Mouse (Mus musculus): ENCODE measurements around the gene Nos1. TPM values are rescaled to one million over a fixed set of nuclear protein-coding genes. Genes with fewer than 3 reads are reported as not detected.

The Nos1 gene
- polyA plus RNA-seq, 1 experiment from 2014 or later, result 0.88 TPM

DNA sequence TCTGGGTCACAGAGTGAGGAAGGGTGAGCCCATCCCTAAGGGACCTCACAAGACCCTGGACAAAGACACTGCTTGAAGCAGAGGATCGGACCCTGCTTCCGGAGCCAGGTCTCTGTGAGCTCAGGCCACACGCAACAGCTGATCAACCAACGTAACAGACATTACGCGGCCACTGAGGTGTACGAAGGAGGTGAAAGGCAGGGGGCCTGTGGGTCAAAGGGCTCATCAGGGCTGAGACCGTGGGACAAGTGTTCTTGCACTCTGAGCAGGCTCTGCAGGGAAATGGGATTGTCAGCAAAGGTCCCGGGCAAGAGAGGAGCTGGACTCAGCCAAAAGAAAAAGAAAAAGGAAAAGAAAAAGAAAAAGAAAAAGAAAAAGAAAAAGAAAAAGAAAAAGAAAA, 186.1 kb downstream of the Nos1 start:
- H3K4me2 ChIP-seq (ENCODE audit: low read length), result no peak overlapping the region
- no peaks in the 10 kb centered on the region for H3K9me3 ChIP-seq (ENCODE audit: control insufficient read depth, low read length)
- no peak overlapping the region for H3K4me3 ChIP-seq (ENCODE audit: low read depth, low read length)
- H3K27ac ChIP-seq (ENCODE audit: low read depth), result peak overlapping the region; percentile 27; the same call in 1 of the 2 replicates
- no peaks in the 10 kb centered on the region for H3K36me3 ChIP-seq (ENCODE audit: control insufficient read depth, insufficient read depth, low read length)
- no peak overlapping the region for H3K9ac ChIP-seq (ENCODE audit: low read length)
- 76% methylated on average over 9 of the region's 9 CpGs for WGBS
- H3K27me3 ChIP-seq (replicated peaks; ENCODE audit: control insufficient read depth, insufficient read depth, low read length), result no peaks in the 10 kb centered on the region
- 0 out of 2 replicates have a peak, but pooled peaks cover 8% of the 10 kb centered on the region for H3K4me1 ChIP-seq (replicated peaks; ENCODE audit: control insufficient read depth, insufficient read depth, low read length)
- ATAC-seq (replicated peaks; ENCODE audit: low FRiP score, low TSS enrichment, low read depth) (no peak), DNase-seq (ENCODE audit: low spot score) (no peak)

DNA sequence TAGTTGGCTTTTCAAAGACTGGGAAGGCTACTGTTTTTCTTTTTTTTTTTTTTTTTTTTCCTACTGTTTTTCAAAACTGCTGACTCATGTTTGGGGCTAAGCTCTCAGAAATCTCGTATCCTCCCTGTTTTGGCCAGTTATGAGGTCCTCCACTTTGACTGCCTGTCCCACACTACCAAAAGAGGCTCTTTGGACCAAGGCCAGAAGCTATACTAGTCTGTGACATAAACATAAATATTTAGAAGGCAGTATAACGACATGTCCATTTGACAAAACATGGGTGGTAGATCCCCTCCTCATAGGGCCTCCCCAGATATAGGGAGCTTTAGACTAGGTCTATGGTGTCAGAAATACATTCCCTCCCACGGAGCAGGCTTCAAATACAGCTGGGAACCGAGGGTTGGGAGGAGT, 186.8 kb downstream of the Nos1 start:
- peak overlapping the region; percentile 36; the same call in 1 of the 2 replicates for H3K27ac ChIP-seq (ENCODE audit: low read depth)
- H3K36me3 ChIP-seq (ENCODE audit: control insufficient read depth, insufficient read depth, low read length), result no peaks in the 10 kb centered on the region
- DNase-seq (ENCODE audit: low spot score), result no peak
- peak; percentile 44; the same call in 1 of the 2 replicates for ATAC-seq (replicated peaks; ENCODE audit: low FRiP score, low TSS enrichment, low read depth)
- no peaks in the 10 kb centered on the region for H3K9me3 ChIP-seq (ENCODE audit: control insufficient read depth, low read length)
- no peak overlapping the region for H3K9ac ChIP-seq (ENCODE audit: low read length)
- no peak overlapping the region for H3K4me3 ChIP-seq (ENCODE audit: low read depth, low read length)
- H3K4me2 ChIP-seq (ENCODE audit: low read length), result no peak overlapping the region
- WGBS, result 31% methylated on average over 4 of the region's 4 CpGs
- no peaks in the 10 kb centered on the region for H3K27me3 ChIP-seq (replicated peaks; ENCODE audit: control insufficient read depth, insufficient read depth, low read length)
- H3K4me1 ChIP-seq (replicated peaks; ENCODE audit: control insufficient read depth, insufficient read depth, low read length), result 0 out of 2 replicates have a peak, but pooled peaks cover 8% of the 10 kb centered on the region

- Histone ChIP-seq H3K27me3 (replicated peaks; ENCODE audit: control insufficient read depth, insufficient read depth, low read length) (no peaks in the 10 kb centered on the region), H3K4me1 (replicated peaks; ENCODE audit: control insufficient read depth, insufficient read depth, low read length) (0 out of 2 replicates have a peak, but pooled peaks cover 2% of the 10 kb centered on the region), H3K27ac (ENCODE audit: low read depth) (no peak overlapping the region), H3K4me3 (ENCODE audit: low read depth, low read length) (no peak overlapping the region), H3K9ac (ENCODE audit: low read length) (no peak overlapping the region), H3K9me3 (ENCODE audit: control insufficient read depth, low read length) (no peaks in the 10 kb centered on the region), H3K4me2 (ENCODE audit: low read length) (no peak overlapping the region), H3K36me3 (ENCODE audit: control insufficient read depth, insufficient read depth, low read length) (no peaks in the 10 kb centered on the region)
- ATAC-seq (replicated peaks; ENCODE audit: low FRiP score, low TSS enrichment, low read depth) (no peak), DNase-seq (ENCODE audit: low spot score) (no peak)
- 89% methylated on average over 10 of the region's 10 CpGs for WGBS
These were observed 189.0 kb downstream of the Nos1 start for GRCm38 (mm10) chr5:117969681-117970427.

DNA sequence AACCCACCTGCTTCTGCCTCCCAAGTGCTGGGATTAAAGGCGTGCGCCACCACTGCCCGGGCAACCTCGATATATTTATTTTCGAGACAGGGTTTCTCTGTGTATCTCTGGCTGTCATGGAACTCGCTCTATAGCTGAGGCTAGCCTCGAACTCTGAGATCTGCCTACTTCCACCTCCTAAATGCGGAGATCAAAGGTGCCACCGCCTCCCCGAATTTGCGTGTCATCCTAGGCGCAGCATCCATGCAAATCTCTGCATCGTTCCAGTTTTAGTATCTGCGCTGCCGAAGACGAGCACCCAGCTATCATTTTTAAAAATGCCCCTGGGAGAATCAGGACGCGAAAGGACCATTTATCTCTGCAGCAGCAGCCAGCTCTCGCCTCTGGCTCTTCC, 195.4 kb downstream of the Nos1 start:
- Histone ChIP-seq H3K4me1 (replicated peaks; ENCODE audit: control insufficient read depth, insufficient read depth, low read length) (peaks cover 20% of the 10 kb centered on the region), H3K27me3 (replicated peaks; ENCODE audit: control insufficient read depth, insufficient read depth, low read length) (no peaks in the 10 kb centered on the region), H3K9ac (ENCODE audit: low read length) (peak overlapping the region; percentile 16; the same call in 1 of the 2 replicates), H3K36me3 (ENCODE audit: control insufficient read depth, insufficient read depth, low read length) (peaks cover 21% of the 10 kb centered on the region), H3K27ac (ENCODE audit: low read depth) (no peak overlapping the region; the same call in 1 of the 2 replicates), H3K4me2 (ENCODE audit: low read length) (peak overlapping the region; percentile 81), H3K9me3 (ENCODE audit: control insufficient read depth, low read length) (no peaks in the 10 kb centered on the region), H3K4me3 (ENCODE audit: low read depth, low read length) (peak overlapping the region; percentile 93)
- WGBS, result 21% methylated on average over 19 of the region's 19 CpGs
- ATAC-seq (replicated peaks; ENCODE audit: low FRiP score, low TSS enrichment, low read depth), result peak; percentile 13; the same call in 1 of the 2 replicates
- DNase-seq (ENCODE audit: low spot score), result no peak

DNA sequence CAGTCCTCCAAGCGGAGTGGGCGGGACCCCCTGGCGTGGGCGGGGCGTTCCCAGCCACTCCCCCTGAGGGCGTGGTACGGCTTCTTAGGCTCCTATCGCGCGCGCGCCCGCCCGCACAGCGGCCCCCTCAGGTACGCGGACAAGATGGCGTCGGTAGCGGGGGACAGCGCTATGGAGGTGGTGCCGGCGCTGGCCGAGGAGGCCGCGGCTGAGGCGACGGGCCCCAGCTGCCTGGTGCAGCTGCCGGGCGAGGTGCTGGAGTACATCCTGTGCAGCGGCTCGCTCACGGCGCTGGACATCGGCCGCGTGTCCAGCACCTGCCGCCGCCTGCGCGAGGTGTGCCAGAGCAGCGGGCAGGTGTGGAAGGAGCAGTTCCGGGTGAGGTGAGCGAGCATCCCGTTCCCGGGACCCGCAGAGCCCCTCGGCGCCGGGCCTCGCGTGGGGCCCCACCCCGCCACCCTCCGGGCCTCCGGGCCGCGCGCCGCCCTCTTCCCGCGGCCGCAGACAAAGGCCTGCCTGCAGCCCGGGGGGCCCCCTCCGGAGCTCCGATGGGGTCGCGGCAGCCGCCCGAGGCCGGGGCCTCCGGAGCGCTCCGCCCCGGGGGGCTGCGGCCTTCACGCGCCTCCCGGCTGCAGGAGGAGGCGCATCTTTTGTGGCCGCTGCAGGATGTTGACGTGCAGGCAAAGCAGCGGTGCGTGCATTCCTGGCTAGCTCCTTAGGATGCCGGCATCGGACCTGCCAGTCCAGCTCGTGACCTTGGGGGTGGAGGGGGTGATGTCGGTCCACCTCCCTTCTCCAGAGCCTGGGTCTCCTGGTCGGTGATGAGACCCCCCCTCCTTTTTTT, 196.0 kb downstream of the Nos1 start, which contains the start of gene Fbxo21:
Fbxo21 (plus strand) TSS at position 74 of the 844 bp plus-strand sequence.
- H3K4me2 ChIP-seq (ENCODE audit: low read length), result peak within 1 kb of the TSS; percentile 81
- H3K9ac ChIP-seq (ENCODE audit: low read length), result peak within 1 kb of the TSS; percentile 93
- DNase-seq (ENCODE audit: low spot score), result peak; percentile 99
- H3K9me3 ChIP-seq (ENCODE audit: control insufficient read depth, low read length), result no peaks in the 10 kb centered on the region
- peaks cover 24% of the 10 kb centered on the region for H3K36me3 ChIP-seq (ENCODE audit: control insufficient read depth, insufficient read depth, low read length)
- H3K4me1 ChIP-seq (replicated peaks; ENCODE audit: control insufficient read depth, insufficient read depth, low read length), result peaks cover 20% of the 10 kb centered on the region
- ATAC-seq (replicated peaks; ENCODE audit: low FRiP score, low TSS enrichment, low read depth), result peak; percentile 90
- no peaks in the 10 kb centered on the region for H3K27me3 ChIP-seq (replicated peaks; ENCODE audit: control insufficient read depth, insufficient read depth, low read length)
- peak within 1 kb of the TSS; percentile 93 for H3K4me3 ChIP-seq (ENCODE audit: low read depth, low read length)
- peak within 1 kb of the TSS; percentile 86 for H3K27ac ChIP-seq (ENCODE audit: low read depth)
- under 1% methylated on average over 75 of the region's 88 CpGs for WGBS

GRCm38 (mm10) chr5:117977501-117978158, 196.8 kb downstream of the Nos1 start:
- 11% methylated on average over 30 of the region's 30 CpGs for WGBS
- Histone ChIP-seq H3K9ac (ENCODE audit: low read length) (peak overlapping the region; percentile 93), H3K27me3 (replicated peaks; ENCODE audit: control insufficient read depth, insufficient read depth, low read length) (no peaks in the 10 kb centered on the region), H3K9me3 (ENCODE audit: control insufficient read depth, low read length) (no peaks in the 10 kb centered on the region), H3K27ac (ENCODE audit: low read depth) (0 out of 2 replicates have a peak overlapping the region, but pooled peaks have one; percentile 86), H3K4me2 (ENCODE audit: low read length) (peak overlapping the region; percentile 81), H3K4me1 (replicated peaks; ENCODE audit: control insufficient read depth, insufficient read depth, low read length) (peaks cover 20% of the 10 kb centered on the region), H3K36me3 (ENCODE audit: control insufficient read depth, insufficient read depth, low read length) (peaks cover 31% of the 10 kb centered on the region), H3K4me3 (ENCODE audit: low read depth, low read length) (peak overlapping the region; percentile 93)
- no peak for ATAC-seq (replicated peaks; ENCODE audit: low FRiP score, low TSS enrichment, low read depth)
- DNase-seq (ENCODE audit: low spot score), result no peak

DNA sequence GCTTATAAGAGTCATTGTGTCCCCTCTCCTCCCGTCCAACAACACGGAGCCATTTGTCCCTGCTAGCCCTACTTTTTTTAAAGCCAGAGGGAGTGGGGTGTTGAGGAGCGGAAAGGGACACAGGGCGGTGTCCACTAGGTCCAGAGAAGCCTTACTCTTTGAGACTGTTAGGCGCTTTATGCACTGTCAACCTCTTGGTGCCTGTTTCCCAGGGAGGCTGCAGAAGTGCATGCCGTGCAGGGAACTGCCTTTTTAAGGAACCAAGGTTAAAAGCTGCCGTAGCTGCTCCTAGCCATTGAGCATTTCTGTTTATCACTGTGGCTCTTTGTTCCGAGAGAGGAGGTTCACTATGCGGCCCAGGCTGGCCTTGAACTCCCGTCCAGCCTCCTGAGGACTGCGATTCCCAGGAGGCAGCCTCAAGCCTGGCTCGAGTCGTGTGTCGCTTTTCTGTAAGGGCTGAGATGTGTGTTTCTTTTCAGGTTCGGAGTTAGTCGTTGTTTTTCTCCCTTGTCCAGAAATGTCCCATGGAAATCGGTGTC, 197.4 kb downstream of the Nos1 start:
- H3K27ac ChIP-seq (ENCODE audit: low read depth), result no peak overlapping the region
- H3K27me3 ChIP-seq (replicated peaks; ENCODE audit: control insufficient read depth, insufficient read depth, low read length), result no peaks in the 10 kb centered on the region
- H3K4me3 ChIP-seq (ENCODE audit: low read depth, low read length), result peak overlapping the region; percentile 93
- ATAC-seq (replicated peaks; ENCODE audit: low FRiP score, low TSS enrichment, low read depth) (no peak), DNase-seq (ENCODE audit: low spot score) (no peak)
- peak overlapping the region; percentile 93 for H3K9ac ChIP-seq (ENCODE audit: low read length)
- peak overlapping the region; percentile 81 for H3K4me2 ChIP-seq (ENCODE audit: low read length)
- H3K36me3 ChIP-seq (ENCODE audit: control insufficient read depth, insufficient read depth, low read length), result peaks cover 37% of the 10 kb centered on the region
- no peaks in the 10 kb centered on the region for H3K9me3 ChIP-seq (ENCODE audit: control insufficient read depth, low read length)
- peaks cover 20% of the 10 kb centered on the region for H3K4me1 ChIP-seq (replicated peaks; ENCODE audit: control insufficient read depth, insufficient read depth, low read length)
- WGBS, result 55% methylated on average over 17 of the region's 17 CpGs

DNA sequence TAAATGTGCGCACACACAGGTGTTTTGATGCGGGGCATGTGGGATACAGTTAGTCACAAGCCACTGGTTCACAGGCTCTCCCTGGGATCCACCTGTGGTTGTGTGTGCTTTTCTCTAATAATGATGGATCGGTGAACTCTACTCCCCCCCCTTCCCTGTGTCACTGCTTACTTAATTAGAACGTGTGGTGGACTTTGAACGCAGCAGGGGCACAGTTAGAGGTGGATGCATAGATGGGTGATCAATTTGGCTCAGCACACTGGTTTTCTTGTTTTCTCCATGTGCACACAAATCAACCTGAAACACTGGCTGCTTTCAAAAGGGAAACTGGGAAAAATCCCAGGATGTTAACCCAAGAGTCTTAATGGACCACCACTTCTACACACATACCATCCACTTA, 198.2 kb downstream of the Nos1 start:
- no peaks in the 10 kb centered on the region for H3K27me3 ChIP-seq (replicated peaks; ENCODE audit: control insufficient read depth, insufficient read depth, low read length)
- no peak overlapping the region for H3K9ac ChIP-seq (ENCODE audit: low read length)
- no peak overlapping the region for H3K27ac ChIP-seq (ENCODE audit: low read depth)
- DNase-seq (ENCODE audit: low spot score) (no peak), ATAC-seq (replicated peaks; ENCODE audit: low FRiP score, low TSS enrichment, low read depth) (no peak)
- 72% methylated on average over 5 of the region's 5 CpGs for WGBS
- H3K36me3 ChIP-seq (ENCODE audit: control insufficient read depth, insufficient read depth, low read length), result peaks cover 46% of the 10 kb centered on the region
- H3K4me3 ChIP-seq (ENCODE audit: low read depth, low read length), result no peak overlapping the region
- H3K9me3 ChIP-seq (ENCODE audit: control insufficient read depth, low read length), result no peaks in the 10 kb centered on the region
- H3K4me1 ChIP-seq (replicated peaks; ENCODE audit: control insufficient read depth, insufficient read depth, low read length), result peaks cover 20% of the 10 kb centered on the region
- H3K4me2 ChIP-seq (ENCODE audit: low read length), result no peak overlapping the region

Data from intestine, embryonic 14.5 days (tissue).